Mouse (Mus musculus) heart, postnatal 0 days (tissue): Measurements from ENCODE around the gene Parp14.

Experiments used
- CTCF ChIP-seq: IDR thresholded peaks from 2 replicates; pipeline ENCODE4 v1.5.1; 2016; ENCODE audit warnings: antibody characterized with exemption, control low read depth, low read depth
- EP300 ChIP-seq: IDR thresholded peaks from 2 replicates; pipeline ENCODE4 v1.6.1; 2016; ENCODE audit warnings: antibody characterized with exemption, low read depth

DNA sequence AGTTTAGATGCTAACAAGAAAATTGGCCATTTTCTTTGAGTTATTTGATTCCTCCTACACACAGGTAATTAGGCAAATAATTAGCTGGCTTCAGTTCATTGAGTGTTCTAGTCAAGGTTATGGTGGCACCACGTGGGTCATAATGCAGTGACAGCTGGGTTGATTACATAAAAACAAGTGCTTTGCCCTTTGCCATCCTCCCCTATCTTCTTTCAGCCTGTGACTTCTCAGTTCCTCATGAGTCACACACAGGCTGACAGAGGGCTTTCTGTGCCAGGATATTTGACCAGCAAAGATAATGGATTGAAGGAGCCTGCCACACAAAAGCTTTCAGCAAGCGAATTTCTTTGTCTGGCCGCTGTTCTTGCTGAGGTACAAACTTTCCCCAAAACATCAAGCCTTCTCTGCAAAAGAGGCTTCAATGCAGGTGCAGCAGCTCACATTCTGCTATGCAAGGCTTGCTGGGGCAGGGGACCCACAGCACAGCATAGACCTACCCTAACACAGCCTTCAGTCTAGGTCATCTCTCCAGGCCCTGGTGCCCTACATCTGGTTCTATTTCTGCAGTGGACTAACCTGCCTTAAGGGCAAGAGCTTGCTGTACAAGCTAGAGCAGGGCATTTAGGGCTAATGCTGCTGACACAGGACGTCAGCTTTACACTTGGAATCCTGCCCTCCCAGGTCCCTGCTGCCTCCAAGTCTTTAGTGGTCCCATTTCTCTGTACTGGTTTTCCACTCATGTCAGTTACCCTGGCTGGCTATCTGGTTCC lies 36.3 kb upstream of the Parp14 start:
- TF ChIP-seq CTCF (no peak), EP300 (peak; percentile 86)
